ENCODE assay signal across 10 mouse cellular contexts in the genomic region with DNA sequence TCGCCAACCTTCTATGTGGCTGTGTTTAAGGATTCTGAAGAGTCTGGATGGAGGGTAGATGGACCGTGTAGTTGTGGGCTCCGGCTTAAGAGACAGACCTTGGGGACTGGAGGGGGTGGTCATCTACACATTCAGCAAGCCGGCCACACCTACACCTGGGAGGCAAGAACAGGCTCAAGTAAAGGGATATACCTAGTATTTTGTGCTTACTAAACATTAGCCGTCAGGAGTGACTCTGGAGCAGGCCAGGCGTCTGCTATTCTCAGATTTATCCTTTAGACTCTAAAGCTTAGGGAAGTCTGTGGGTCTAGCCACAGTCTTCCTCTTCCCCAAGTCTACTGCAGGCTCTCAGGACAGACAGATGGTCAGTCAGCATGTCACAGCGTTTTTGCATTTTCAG. TPM values are rescaled to one million over a fixed set of nuclear protein-coding genes. Genes with fewer than 3 reads are reported as not detected.
DNase-seq lines count a peak whose midpoint lies in the region; ATAC-seq lines count a peak whose summit lies in the region.
"Had no signal": no experiment of that assay in that cellular context is flagged by ENCODE, and none has a peak within 500 bp of the region (broad histone marks: within the 10 kb centered on the region; RNA-seq: fewer than 3 reads in every experiment).

No protein-coding gene starts in this region.

- H3K4me3 ChIP-seq in heart, embryonic 14.5 days (ENCODE audit: control insufficient read depth in 1 of 2, insufficient read depth in 1 of 2, low read depth in 1 of 2, low read length in 2 of 2) = peak overlapping the region; percentile 76 to 90
- H3K4me3 ChIP-seq in hindbrain, embryonic 14.5 days (replicated peaks; ENCODE audit: low read length) = peak overlapping the region; percentile 92
- H3K4me3 ChIP-seq in midbrain, embryonic 15.5 days = peak overlapping the region; percentile 63

- ATAC-seq in heart, embryonic 14.5 days (ENCODE audit: insufficient number of reproducible peaks, insufficient read depth, low FRiP score, low read depth) = no peak
- no peak for ATAC-seq in hindbrain, embryonic 14.5 days (ENCODE audit: low FRiP score)
- no peak for ATAC-seq in midbrain, embryonic 15.5 days (replicated peaks)
- ATAC-seq in erythroid progenitor cell, adult 5-6 weeks (replicated peaks; ENCODE audit: low FRiP score, poor library complexity, severe bottlenecking) = no peak

- peak overlapping the region; percentile 78 for H3K4me2 ChIP-seq in heart, embryonic 14.5 days (ENCODE audit: low read length)
- peak overlapping the region; percentile 91 for H3K4me2 ChIP-seq in hindbrain, embryonic 14.5 days (replicated peaks)
- peak overlapping the region; percentile 58 for H3K4me2 ChIP-seq in midbrain, embryonic 15.5 days

- H3K27me3 ChIP-seq in heart, embryonic 14.5 days (ENCODE audit: control insufficient read depth, insufficient read depth, low read length) = no peaks in the 10 kb centered on the region
- no peaks in the 10 kb centered on the region for H3K27me3 ChIP-seq in hindbrain, embryonic 14.5 days (ENCODE audit: control insufficient read depth, insufficient read depth, low read length)
- no peaks in the 10 kb centered on the region for H3K27me3 ChIP-seq in midbrain, embryonic 15.5 days (replicated peaks)

- peak overlapping the region; percentile 10 to 90; a peak in 3 of 4 replicates for H3K27ac ChIP-seq in heart, embryonic 14.5 days (replicated peaks in 1 of 2; ENCODE audit: control insufficient read depth in 1 of 2, insufficient read depth in 1 of 2, low read depth in 2 of 2, low read length in 2 of 2)
- H3K27ac ChIP-seq in hindbrain, embryonic 14.5 days = peak overlapping the region; percentile 82
- peak overlapping the region; percentile 77; the same call in 1 of the 2 replicates for H3K27ac ChIP-seq in midbrain, embryonic 15.5 days

- peaks cover 21% of the 10 kb centered on the region for H3K36me3 ChIP-seq in heart, embryonic 14.5 days (ENCODE audit: control insufficient read depth, insufficient read depth, low read length)
- peaks cover 23% of the 10 kb centered on the region for H3K36me3 ChIP-seq in hindbrain, embryonic 14.5 days (replicated peaks; ENCODE audit: control insufficient read depth, insufficient read depth)
- peaks cover 5% of the 10 kb centered on the region; the same call in 1 of the 2 replicates for H3K36me3 ChIP-seq in midbrain, embryonic 15.5 days (replicated peaks)

- 10% methylated on average over 7 of the region's 7 CpGs for whole genome bisulfite sequencing in heart, embryonic 14.5 days
- WGBS in hindbrain, embryonic 14.5 days = 36% methylated on average over 7 of the region's 7 CpGs
- 36% methylated on average over 7 of the region's 7 CpGs for WGBS in midbrain, embryonic 15.5 days

- H3K9ac ChIP-seq in heart, embryonic 14.5 days (ENCODE audit: low read length) = peak overlapping the region; percentile 83
- peak overlapping the region; percentile 90 for H3K9ac ChIP-seq in hindbrain, embryonic 14.5 days
- peak overlapping the region; percentile 70 for H3K9ac ChIP-seq in midbrain, embryonic 15.5 days

- H3K4me1 ChIP-seq in heart, embryonic 14.5 days (ENCODE audit: control insufficient read depth in 2 of 2, insufficient read depth in 2 of 2, low read length in 2 of 2) = peaks cover 9 to 20% of the 10 kb centered on the region in 2 experiments
- peaks cover 11% of the 10 kb centered on the region for H3K4me1 ChIP-seq in hindbrain, embryonic 14.5 days (replicated peaks; ENCODE audit: control insufficient read depth, insufficient read depth, low read length)
- H3K4me1 ChIP-seq in midbrain, embryonic 15.5 days = peaks cover 22% of the 10 kb centered on the region

- H3K9me3 ChIP-seq in heart, embryonic 14.5 days (ENCODE audit: control insufficient read depth, low read length) = no peaks in the 10 kb centered on the region
- H3K9me3 ChIP-seq in hindbrain, embryonic 14.5 days (ENCODE audit: control insufficient read depth, low read length) = no peaks in the 10 kb centered on the region
- no peaks in the 10 kb centered on the region for H3K9me3 ChIP-seq in midbrain, embryonic 15.5 days

- no peak for DNase-seq in heart, adult 8-10 months (ENCODE audit: low spot score)
- peak; percentile 4 for DNase-seq in MEL-GATA-1-ER (ENCODE audit: extremely low read depth, low read depth)
- DNase-seq in hindbrain, embryonic 14.5 days (ENCODE audit: low spot score) = no peak
- no peak for DNase-seq in cerebellum, postnatal 36 days
- DNase-seq in cerebellum, adult 11 months = no peak
- DNase-seq: gastrocnemius, postnatal 14 days; retina, postnatal 1 day had no signal

RNA-seq across cellular contexts. Expression of gene Pdcl3, which starts 2.9 kb away (rescaled TPM):
- polyA plus RNA-seq in heart, embryonic 14.5 days (2014; fragmentation: Nextera tagmentation; extraction: Ambion mirVana) = 115 and 127 TPM in 2 replicates
- total RNA-seq in heart, adult 8-10 months (2022) = 10 to 100 TPM; 68.3 to 84.4 (median 74.0) TPM
- polyA plus RNA-seq in hindbrain, embryonic 14.5 days (2014; fragmentation: Nextera tagmentation; extraction: Ambion mirVana) = 131 and 141 TPM in 2 replicates
- 147 TPM in 2 replicates for polyA plus RNA-seq in midbrain, embryonic 15.5 days (2015; fragmentation: Nextera tagmentation; extraction: Ambion mirVana)
- 4.3 and 11.3 TPM in 2 replicates for total RNA-seq in erythroid progenitor cell, adult 5-6 weeks (2015; ENCODE audit: low replicate concordance)
- 9.1 and 18.5 TPM in 2 replicates for total RNA-seq in erythroid progenitor cell, adult 5-6 weeks (2017; ENCODE audit: low replicate concordance)

RNA-seq across cellular contexts. Expression of gene Nms, which starts 49.4 kb away (rescaled TPM):
- polyA plus RNA-seq in heart, embryonic 14.5 days (2014; fragmentation: Nextera tagmentation; extraction: Ambion mirVana) = not detected in 2 replicates
- total RNA-seq in heart, adult 8-10 months (2022) = not detected
- polyA plus RNA-seq in hindbrain, embryonic 14.5 days (2014; fragmentation: Nextera tagmentation; extraction: Ambion mirVana) = 1.7 and 3.2 TPM in 2 replicates
- polyA plus RNA-seq in midbrain, embryonic 15.5 days (2015; fragmentation: Nextera tagmentation; extraction: Ambion mirVana) = 0.26 TPM in 1 of 2 replicates, not detected in the other
- total RNA-seq in erythroid progenitor cell, adult 5-6 weeks (2015; ENCODE audit: low replicate concordance) = not detected in 2 replicates
- total RNA-seq in erythroid progenitor cell, adult 5-6 weeks (2017; ENCODE audit: low replicate concordance) = not detected in 2 replicates
- total RNA-seq: gastrocnemius, postnatal 14 days had no signal
